ENCODE assay signal across 21 mouse cellular contexts in the genomic region with DNA sequence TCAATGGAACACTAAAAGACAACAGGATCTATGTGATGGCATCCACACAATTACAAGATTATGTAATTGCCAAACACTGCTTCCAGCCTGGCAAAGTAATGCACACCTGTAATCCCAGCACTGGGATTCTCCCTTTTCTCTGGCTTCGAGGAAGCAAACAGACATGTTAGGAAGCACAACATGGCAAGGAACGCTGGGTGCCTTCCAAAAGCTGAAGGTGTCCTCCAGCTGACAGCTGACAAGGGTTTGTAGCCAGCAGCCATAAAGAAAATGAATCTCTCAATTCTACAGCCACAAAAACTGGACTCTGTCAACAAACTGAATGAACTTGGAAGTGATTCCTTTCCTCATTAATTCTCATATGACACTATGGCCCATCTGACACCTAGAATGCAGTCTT.
DNase-seq lines count a peak whose midpoint lies in the region; ATAC-seq and TF ChIP-seq lines count a peak whose summit lies in the region.
"Had no signal": no experiment of that assay in that cellular context is flagged by ENCODE, and none has a peak within 500 bp of the region (broad histone marks: within the 10 kb centered on the region; RNA-seq: fewer than 3 reads in every experiment).

No protein-coding gene starts in this region.

- H3K4me2 ChIP-seq in hindbrain, postnatal 0 days (ENCODE audit: low read depth, low read length): no peak overlapping the region
- H3K4me2 ChIP-seq in hindbrain, embryonic 12.5 days (replicated peaks): no peak overlapping the region
- H3K4me2 ChIP-seq: embryonic facial prominence, embryonic 12.5 days; embryonic facial prominence, embryonic 15.5 days; heart, embryonic 11.5 days; hindbrain, embryonic 13.5 days had no signal

- no peaks in the 10 kb centered on the region for H3K27me3 ChIP-seq in hindbrain, postnatal 0 days (ENCODE audit: insufficient read depth, low read length)
- H3K27me3 ChIP-seq in hindbrain, embryonic 12.5 days: no peaks in the 10 kb centered on the region
- H3K27me3 ChIP-seq: embryonic facial prominence, embryonic 12.5 days; embryonic facial prominence, embryonic 15.5 days; hindbrain, embryonic 13.5 days had no signal

- DNase-seq in cerebellum, postnatal 10 days: peak; percentile 67 to 69
- no peak for DNase-seq in cerebellum, adult 9-11 months
- DNase-seq in hindbrain, postnatal 0 days (ENCODE audit: low spot score): peak; percentile 19
- DNase-seq in left cerebral cortex, postnatal 4 days: peak; percentile 21
- no peak for DNase-seq in left cerebral cortex, adult 2 months (ENCODE audit: extremely low spot score in 1 of 2, low spot score in 2 of 2)
- DNase-seq: adrenal gland, adult 8-10 months; adrenal gland, postnatal 25 days; cerebellum, adult 18-20 months; gastrocnemius, adult 2 months; gastrocnemius, postnatal 14 days; heart, adult 11 months had no signal

- intact Hi-C loops in left cerebral cortex, postnatal 4 days (cut with DNase I): no loop called here
- intact Hi-C loops in left cerebral cortex, adult 2 months (cut with DNase I): no loop called here

- ATAC-seq in hindbrain, postnatal 0 days: no peak
- no peak for ATAC-seq in hindbrain, embryonic 12.5 days (ENCODE audit: low FRiP score)
- ATAC-seq: activated CD4-positive, CD25-positive, alpha-beta regulatory T cell, adult 4 months; forebrain, embryonic 16.5 days; hindbrain, embryonic 16.5 days; inflammation-experienced regulatory T-cells, adult 6 months; intestine, embryonic 16.5 days had no signal

- H3K36me3 ChIP-seq in hindbrain, postnatal 0 days (ENCODE audit: insufficient read depth, low read length): no peaks in the 10 kb centered on the region
- no peaks in the 10 kb centered on the region for H3K36me3 ChIP-seq in hindbrain, embryonic 12.5 days
- H3K36me3 ChIP-seq: embryonic facial prominence, embryonic 12.5 days; embryonic facial prominence, embryonic 15.5 days; hindbrain, embryonic 13.5 days had no signal

- H3K27ac ChIP-seq in hindbrain, postnatal 0 days: no peak overlapping the region
- H3K27ac ChIP-seq in hindbrain, embryonic 12.5 days: no peak overlapping the region
- H3K27ac ChIP-seq in left cerebral cortex, adult 2 months: no peak overlapping the region
- H3K27ac ChIP-seq: embryonic facial prominence, embryonic 12.5 days; embryonic facial prominence, embryonic 15.5 days; gastrocnemius, adult 2 months; hindbrain, embryonic 13.5 days had no signal

- no peak overlapping the region for H3K9ac ChIP-seq in hindbrain, postnatal 0 days (replicated peaks; ENCODE audit: low read length)
- no peak overlapping the region for H3K9ac ChIP-seq in hindbrain, embryonic 12.5 days
- H3K9ac ChIP-seq: embryonic facial prominence, embryonic 12.5 days; embryonic facial prominence, embryonic 15.5 days; hindbrain, embryonic 13.5 days had no signal

- H3K4me3 ChIP-seq in hindbrain, postnatal 0 days (ENCODE audit: low read length): no peak overlapping the region
- H3K4me3 ChIP-seq in hindbrain, embryonic 12.5 days: no peak overlapping the region
- H3K4me3 ChIP-seq in left cerebral cortex, adult 2 months: no peak overlapping the region
- H3K4me3 ChIP-seq: embryonic facial prominence, embryonic 12.5 days; embryonic facial prominence, embryonic 15.5 days; gastrocnemius, adult 2 months; hindbrain, embryonic 13.5 days had no signal

- 62% methylated on average over 2 of the region's 2 CpGs for WGBS in hindbrain, postnatal 0 days
- 95% methylated on average over 2 of the region's 2 CpGs for WGBS in hindbrain, embryonic 12.5 days

- TF ChIP-seq CTCF in hindbrain, postnatal 0 days (IDR thresholded peaks at IDR 0.05; ENCODE audit: low read depth): no peak
- no peak for TF ChIP-seq CTCF in left cerebral cortex, adult 2 months (IDR thresholded peaks at IDR 0.05)

- no peaks in the 10 kb centered on the region for H3K9me3 ChIP-seq in hindbrain, postnatal 0 days (ENCODE audit: low read length)
- no peaks in the 10 kb centered on the region for H3K9me3 ChIP-seq in hindbrain, embryonic 12.5 days (replicated peaks)
- H3K9me3 ChIP-seq: embryonic facial prominence, embryonic 12.5 days; embryonic facial prominence, embryonic 15.5 days; hindbrain, embryonic 13.5 days had no signal

- H3K4me1 ChIP-seq in hindbrain, postnatal 0 days (ENCODE audit: insufficient read depth, low read length): no peaks in the 10 kb centered on the region
- H3K4me1 ChIP-seq in hindbrain, embryonic 12.5 days: no peaks in the 10 kb centered on the region
- H3K4me1 ChIP-seq: embryonic facial prominence, embryonic 12.5 days; embryonic facial prominence, embryonic 15.5 days; hindbrain, embryonic 13.5 days had no signal

Comparison
In these comparisons a context has a peak if more than half of its experiments do, and no peak if none do; other contexts are left out.
1. DNase-seq: peak in cerebellum, postnatal 10 days (2 of 2), hindbrain, postnatal 0 days (single experiment) and left cerebral cortex, postnatal 4 days (single experiment); none in cerebellum, adult 9-11 months (single experiment) and left cerebral cortex, adult 2 months (0 of 2).